Mouse (Mus musculus) heart, embryonic 14.5 days (tissue): Measurements from ENCODE around the gene Me3. TPM values are rescaled to one million over a fixed set of nuclear protein-coding genes. Genes with fewer than 3 reads are reported as not detected.

Experiments used
- ATAC-seq: fragments of 200-750 bp; cut with Nextera tagmentation; 2 replicates; pipeline ENCODE4 v1.8.0; 2017; ENCODE audit warnings: low read depth, moderate TSS enrichment; ENCODE audit not compliant: insufficient number of reproducible peaks, insufficient read depth, low FRiP score
- H3K27ac ChIP-seq, 2 experiments: fragments of 200-500 bp in 1 of 2; fragments of 300-500 bp in 1 of 2; sonication (generic) in 1 of 2; replicated peaks in 1 of 2; 2 replicates each; pipeline ENCODE4 v1.5.1; 2012 to 2014; ENCODE audit warnings: low read depth in 2 of 2, low read length in 2 of 2, control low read depth in 1 of 2, mild to moderate bottlenecking in 1 of 2, mixed read lengths in 1 of 2; ENCODE audit not compliant: control insufficient read depth in 1 of 2, insufficient read depth in 1 of 2
- H3K27me3 ChIP-seq: fragments of 300-500 bp; sonication (generic); 2 replicates; pipeline ENCODE4 v1.6.1; 2014; ENCODE audit warnings: mild to moderate bottlenecking, low read length, control low read depth; ENCODE audit not compliant: control insufficient read depth, insufficient read depth
- H3K36me3 ChIP-seq: fragments of 300-500 bp; sonication (generic); 2 replicates; pipeline ENCODE4 v1.6.1; 2014; ENCODE audit warnings: mild to moderate bottlenecking, control low read depth, low read length, mixed read lengths; ENCODE audit not compliant: control insufficient read depth, insufficient read depth
- H3K4me1 ChIP-seq, 2 experiments: fragments of 200-500 bp in 1 of 2; fragments of 300-500 bp in 1 of 2; sonication (generic) in 1 of 2; 2 replicates each; pipeline ENCODE4 v1.6.1; 2012 to 2014; ENCODE audit warnings: low read length in 2 of 2, control low read depth in 1 of 2, mixed read lengths in 1 of 2; ENCODE audit not compliant: control insufficient read depth in 2 of 2, insufficient read depth in 2 of 2
- H3K4me2 ChIP-seq: fragments of 300-500 bp; sonication (generic); 2 replicates; pipeline ENCODE4 v1.6.1; 2014; ENCODE audit warnings: mild to moderate bottlenecking, low read length
- H3K4me3 ChIP-seq, 2 experiments: fragments of 200-500 bp in 1 of 2; fragments of 300-500 bp in 1 of 2; sonication (generic) in 1 of 2; 2 replicates each; pipeline ENCODE4 v1.5.1; 2012 to 2014; ENCODE audit warnings: low read length in 2 of 2, mild to moderate bottlenecking in 2 of 2, control low read depth in 1 of 2, low read depth in 1 of 2, moderate library complexity in 1 of 2; ENCODE audit not compliant: control insufficient read depth in 1 of 2, insufficient read depth in 1 of 2
- H3K9ac ChIP-seq: fragments of 300-500 bp; sonication (generic); 2 replicates; pipeline ENCODE4 v1.6.1; 2014; ENCODE audit warnings: mild to moderate bottlenecking, low read length
- H3K9me3 ChIP-seq: fragments of 300-500 bp; sonication (generic); 2 replicates; pipeline ENCODE4 v1.6.1; 2016; ENCODE audit warnings: low read length, control low read depth; ENCODE audit not compliant: control insufficient read depth
- WGBS: fragments of 180-500 bp; shearing (Covaris S2); extraction: QIAGEN DNeasy Blood & Tissue Kit; methylation state at CpG from one replicate; pipeline ENCODE4 v1.1.7; 2014; 5-methylcytosine and 5-hydroxymethylcytosine counted together
- polyA plus RNA-seq: library from polyadenylated mRNA; unstranded; fragments of >200 nt; fragmentation: Nextera tagmentation; extraction: Ambion mirVana; gene quantifications from 2 replicates; pipeline ENCODE4 v1.2.1, GENCODE M21; 2014

Gene Me3
- polyA plus RNA-seq, 1 experiment from 2014 or later: 6.7 TPM

DNA sequence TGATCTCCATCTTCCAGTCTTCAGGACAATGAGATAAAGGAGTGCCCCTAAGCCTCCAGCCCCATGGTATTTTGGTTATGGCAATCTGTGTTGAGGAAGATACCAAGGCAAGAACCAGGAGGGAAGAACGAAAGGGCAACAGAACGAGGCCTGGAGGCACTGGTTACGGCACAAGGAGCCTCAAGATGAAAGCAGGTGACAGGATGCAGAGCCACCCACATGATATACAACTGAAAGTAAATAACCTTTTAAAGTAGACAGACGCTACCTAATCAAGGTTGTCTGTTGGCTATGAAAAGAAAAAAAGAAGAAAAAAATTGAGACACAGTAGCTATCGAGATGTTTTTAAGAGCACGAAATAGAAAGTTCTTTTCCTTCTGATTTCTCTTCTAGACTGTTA lies 16.0 kb upstream of the Me3 start:
- H3K4me3 ChIP-seq: no peak overlapping the region
- ATAC-seq: no peak
- no peak overlapping the region for H3K9ac ChIP-seq
- H3K4me1 ChIP-seq: no peaks in the 10 kb centered on the region
- H3K27me3 ChIP-seq: no peaks in the 10 kb centered on the region
- WGBS: 82% methylated on average over 6 of the region's 6 CpGs
- H3K27ac ChIP-seq: no peak overlapping the region
- no peaks in the 10 kb centered on the region for H3K36me3 ChIP-seq
- peaks cover 4% of the 10 kb centered on the region for H3K9me3 ChIP-seq
- H3K4me2 ChIP-seq: no peak overlapping the region

DNA sequence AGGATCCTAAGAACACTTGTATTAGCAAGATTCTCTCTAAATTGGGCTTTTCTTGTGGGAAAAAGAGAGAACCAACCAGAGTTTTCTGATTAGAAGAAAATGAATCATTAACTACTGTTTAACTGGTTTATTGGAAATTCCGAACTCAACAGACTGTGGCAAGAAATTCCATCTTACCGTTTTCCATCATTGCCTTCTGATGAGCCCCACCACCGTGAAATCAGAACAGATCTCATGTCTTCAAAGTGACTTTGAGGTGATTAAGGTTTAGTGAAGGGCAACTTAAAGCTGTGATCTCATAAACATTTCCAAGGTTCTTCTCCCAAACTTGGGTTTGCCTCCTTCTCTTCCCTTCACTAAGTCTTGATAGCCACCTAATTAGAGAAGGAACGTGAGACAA lies 8.9 kb upstream of the Me3 start:
- Histone ChIP-seq H3K27me3 (no peaks in the 10 kb centered on the region), H3K27ac (no peak overlapping the region), H3K4me2 (no peak overlapping the region), H3K9ac (no peak overlapping the region), H3K4me3 (no peak overlapping the region), H3K9me3 (no peaks in the 10 kb centered on the region), H3K4me1 (peaks cover 4 to 5% of the 10 kb centered on the region in 2 experiments; a peak in 2 of 4 replicates), H3K36me3 (no peaks in the 10 kb centered on the region)
- 82% methylated on average over 4 of the region's 4 CpGs for WGBS
- no peak for ATAC-seq

DNA sequence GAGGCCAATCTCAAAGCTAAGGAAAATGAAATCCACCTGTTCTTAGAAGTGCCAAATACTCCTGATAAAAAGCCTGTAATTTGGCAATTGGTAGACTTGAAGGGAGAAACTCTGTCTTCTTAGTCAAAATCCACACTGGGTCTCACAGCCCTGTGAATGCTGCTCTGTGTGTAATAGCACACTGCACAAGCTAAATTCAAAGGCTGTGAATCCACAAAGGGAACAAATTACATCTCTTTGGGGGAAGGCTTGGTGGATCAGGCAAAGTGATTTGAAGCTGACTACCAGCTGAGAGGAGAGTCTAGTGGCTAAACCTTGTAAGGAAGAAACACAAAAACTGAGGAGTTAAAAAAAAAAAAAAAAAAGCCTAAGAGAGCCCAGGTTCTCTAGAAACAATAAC lies 4.8 kb upstream of the Me3 start:
- no peak overlapping the region for H3K9ac ChIP-seq
- no peaks in the 10 kb centered on the region for H3K27me3 ChIP-seq
- H3K4me1 ChIP-seq: peaks cover 4 to 8% of the 10 kb centered on the region in 2 experiments; a peak in 2 of 4 replicates
- H3K4me3 ChIP-seq: no peak overlapping the region
- H3K4me2 ChIP-seq: no peak overlapping the region
- no peaks in the 10 kb centered on the region for H3K9me3 ChIP-seq
- H3K36me3 ChIP-seq: no peaks in the 10 kb centered on the region
- no peak for ATAC-seq
- H3K27ac ChIP-seq: no peak overlapping the region

DNA sequence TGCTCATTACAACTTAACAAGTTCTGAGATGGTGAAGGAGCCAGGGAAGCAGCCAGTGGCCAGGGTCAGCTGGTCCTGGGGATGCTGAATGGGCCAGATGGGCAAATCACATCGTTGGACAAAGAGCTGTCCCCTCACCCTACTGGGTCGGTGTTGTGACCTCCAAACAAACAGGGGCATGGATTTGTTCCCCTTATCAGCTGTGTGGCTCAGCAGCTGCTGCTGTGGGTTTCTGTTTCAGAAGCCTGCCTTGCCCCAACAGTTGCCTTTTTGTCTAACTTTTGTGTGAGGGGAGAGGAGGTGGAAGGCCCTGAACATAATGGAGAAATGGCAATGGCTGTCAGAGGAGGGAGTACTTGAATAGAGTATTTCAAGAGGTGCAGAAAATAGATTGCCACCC lies 4.2 kb upstream of the Me3 start:
- Histone ChIP-seq H3K27ac (no peak overlapping the region), H3K9ac (no peak overlapping the region), H3K4me1 (peaks cover 4 to 8% of the 10 kb centered on the region in 2 experiments; a peak in 2 of 4 replicates), H3K9me3 (no peaks in the 10 kb centered on the region), H3K27me3 (no peaks in the 10 kb centered on the region), H3K4me3 (no peak overlapping the region), H3K4me2 (no peak overlapping the region), H3K36me3 (no peaks in the 10 kb centered on the region)
- ATAC-seq: no peak
- WGBS: 29% methylated on average over 2 of the region's 2 CpGs

DNA sequence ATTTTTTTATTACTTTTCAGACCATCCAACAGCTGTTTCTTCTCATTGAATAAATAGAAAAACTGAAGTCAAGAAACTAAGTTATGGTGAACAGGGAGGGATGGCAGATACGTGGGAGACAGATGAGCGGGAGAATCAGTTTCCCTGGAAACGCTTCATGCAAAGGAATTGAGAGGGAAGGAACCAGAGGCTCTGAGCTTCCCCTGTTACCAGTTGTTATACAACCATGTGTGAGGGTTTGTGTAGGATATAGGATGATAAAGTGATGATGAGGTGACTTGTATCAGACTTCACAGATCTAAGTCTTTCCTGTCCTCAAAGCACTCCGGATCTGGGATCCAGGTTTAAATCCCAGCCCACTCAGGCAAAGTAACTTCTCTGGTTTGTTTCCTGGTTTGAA lies 3.2 kb upstream of the Me3 start:
- no peak overlapping the region for H3K27ac ChIP-seq
- H3K9me3 ChIP-seq: no peaks in the 10 kb centered on the region
- no peaks in the 10 kb centered on the region; the same call in 1 of the 2 replicates for H3K27me3 ChIP-seq
- H3K4me3 ChIP-seq: no peak overlapping the region
- H3K9ac ChIP-seq: no peak overlapping the region
- no peak for ATAC-seq
- H3K4me2 ChIP-seq: no peak overlapping the region
- no peaks in the 10 kb centered on the region for H3K36me3 ChIP-seq
- peaks cover 4 to 14% of the 10 kb centered on the region in 2 experiments; a peak in 3 of 4 replicates for H3K4me1 ChIP-seq
- WGBS: 74% methylated on average over 4 of the region's 4 CpGs

DNA sequence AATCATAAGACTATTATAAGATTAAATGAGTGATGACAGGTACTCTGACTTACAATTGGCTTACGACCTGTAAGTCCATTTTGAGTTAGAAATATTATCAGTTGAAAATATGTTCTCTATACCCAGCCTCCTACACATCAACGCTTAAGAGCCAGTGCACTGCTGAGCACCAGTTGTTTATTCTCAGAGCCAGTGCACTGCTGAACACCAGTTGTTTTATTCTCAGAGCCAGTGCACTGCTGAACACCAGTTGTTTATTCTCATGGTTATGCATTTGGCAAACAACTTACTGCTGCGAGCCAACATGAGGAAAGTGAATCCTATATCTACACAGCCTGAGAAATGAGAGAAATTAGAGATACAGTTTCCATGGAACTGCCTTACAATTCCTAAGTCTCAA lies 2.3 kb upstream of the Me3 start:
- no peak overlapping the region for H3K9ac ChIP-seq
- H3K4me1 ChIP-seq: peaks cover 4 to 14% of the 10 kb centered on the region in 2 experiments; a peak in 3 of 4 replicates
- no peak overlapping the region for H3K27ac ChIP-seq
- H3K36me3 ChIP-seq: no peaks in the 10 kb centered on the region
- WGBS: 49% methylated on average over 3 of the region's 3 CpGs
- H3K27me3 ChIP-seq: no peaks in the 10 kb centered on the region; the same call in 1 of the 2 replicates
- no peak for ATAC-seq
- no peak overlapping the region for H3K4me3 ChIP-seq
- H3K4me2 ChIP-seq: no peak overlapping the region
- no peaks in the 10 kb centered on the region for H3K9me3 ChIP-seq

DNA sequence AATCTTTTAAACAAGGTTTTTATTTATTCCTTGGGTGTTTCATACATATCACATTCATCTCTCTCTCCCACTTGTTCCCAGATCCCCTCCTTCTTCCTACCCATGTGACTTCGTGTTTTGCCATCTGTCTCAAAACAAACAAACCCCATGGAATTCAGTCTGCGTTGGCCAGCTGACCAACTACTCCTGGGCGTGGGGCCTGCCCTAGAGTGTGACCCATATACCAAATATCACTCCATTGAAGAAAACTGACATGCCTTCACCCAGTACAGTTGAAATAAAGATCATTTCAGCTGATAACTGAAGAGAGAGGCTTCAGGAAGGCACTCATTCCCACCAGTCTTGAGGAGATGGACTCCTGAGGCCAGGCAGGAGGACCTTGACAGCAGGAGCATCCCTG lies 1.4 kb upstream of the Me3 start:
- Histone ChIP-seq H3K36me3 (no peaks in the 10 kb centered on the region), H3K27ac (no peak overlapping the region), H3K4me1 (peaks cover 4 to 14% of the 10 kb centered on the region in 2 experiments; a peak in 3 of 4 replicates), H3K9ac (no peak overlapping the region), H3K4me3 (no peak overlapping the region), H3K4me2 (no peak overlapping the region), H3K9me3 (no peaks in the 10 kb centered on the region), H3K27me3 (no peaks in the 10 kb centered on the region; the same call in 1 of the 2 replicates)
- WGBS: 91% methylated on average over 3 of the region's 3 CpGs
- ATAC-seq: no peak

DNA sequence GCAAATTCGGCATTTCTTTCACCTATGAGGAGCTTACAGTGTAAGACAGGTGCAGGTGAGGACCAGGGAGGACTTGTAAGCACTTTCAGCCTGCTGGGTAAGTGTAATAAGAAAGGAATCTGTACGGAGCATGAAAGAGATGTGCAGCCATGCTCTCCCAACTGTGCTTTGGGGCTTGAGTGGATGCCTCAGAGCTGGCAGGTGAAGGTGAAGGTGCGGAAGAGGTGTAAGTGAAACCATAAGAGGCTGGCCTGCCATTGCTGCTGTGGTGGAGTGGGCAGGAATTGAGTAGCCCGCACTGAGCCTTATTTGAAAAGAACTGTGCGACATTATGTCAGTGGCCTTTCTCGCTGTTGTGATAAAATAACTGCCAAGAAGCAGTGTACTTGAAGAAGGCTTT lies 8.3 kb downstream of the Me3 start:
- ATAC-seq: no peak

More for the DNA sequence above, 8.3 kb downstream of the Me3 start:
- H3K9me3 ChIP-seq: no peaks in the 10 kb centered on the region
- H3K27me3 ChIP-seq: no peaks in the 10 kb centered on the region
- H3K4me1 ChIP-seq: peaks cover 10 to 23% of the 10 kb centered on the region in 2 experiments
- no peaks in the 10 kb centered on the region for H3K36me3 ChIP-seq
- H3K9ac ChIP-seq: no peak overlapping the region
- peak overlapping the region; percentile 16; the same call in 1 of the 2 replicates for H3K4me2 ChIP-seq
- 61% methylated on average over 6 of the region's 6 CpGs for WGBS
- H3K4me3 ChIP-seq: no peak overlapping the region
- H3K27ac ChIP-seq: peak overlapping the region; percentile 45 to 60; a peak in 3 of 4 replicates
